Mouse (Mus musculus) bone marrow, adult 2 months (tissue): ENCODE data around the gene Fam117b.

ENCODE experiments used
- CTCF ChIP-seq: fragments of 200-500 bp; IDR thresholded peaks from 2 replicates; pipeline ENCODE4 v1.5.1; 2011; ENCODE audit warnings: low read length, control low read depth; ENCODE audit not compliant: control insufficient read depth, insufficient read depth
- POLR2A ChIP-seq: fragments of 200-500 bp; IDR thresholded peaks from 2 replicates; pipeline ENCODE4 v1.6.1; 2011; ENCODE audit warnings: low read depth, mild to moderate bottlenecking, control low read depth, low read length, borderline replicate concordance; ENCODE audit not compliant: control insufficient read depth

DNA sequence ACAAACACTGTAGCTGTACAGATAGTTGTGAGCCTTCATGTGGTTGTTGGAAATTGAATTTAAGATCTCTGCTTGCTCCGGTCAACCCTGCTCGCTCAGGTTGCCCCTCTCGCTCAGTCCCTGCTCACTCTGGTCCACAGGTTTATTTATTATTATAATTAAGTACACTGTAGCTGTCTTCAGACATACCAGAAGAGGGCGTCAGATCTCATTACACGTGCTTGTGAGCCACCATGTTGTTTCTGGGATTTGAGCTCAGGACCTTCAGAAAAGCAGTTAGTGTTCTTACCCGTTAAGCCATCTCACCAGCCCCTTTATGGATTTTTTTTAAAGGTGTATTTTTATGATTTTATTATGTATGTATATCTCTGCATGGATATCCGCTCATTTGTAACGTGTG, 20.0 kb upstream of the Fam117b start:
- no peak for TF ChIP-seq CTCF
- no peak for TF ChIP-seq POLR2A
